Mouse (Mus musculus): Measurements from ENCODE around the gene Cops4. TPM values are rescaled to one million over a fixed set of nuclear protein-coding genes. Genes with fewer than 3 reads are reported as not detected.

Cops4 gene
- total RNA-seq, 2 experiments from 2014 or later = 75.3 to 84.8 TPM

GRCm38 (mm10) chr5:100582435-100582826, 64.3 kb downstream of the Cops4 start:
- no peak for TF ChIP-seq CTCF (IDR thresholded peaks at IDR 0.05)
- DNase-seq (ENCODE audit: extremely low spot score in 1 of 2, low spot score in 2 of 2) = no peak
- Histone ChIP-seq H3K27ac (no peak overlapping the region), H3K4me3 (no peak overlapping the region)
- intact Hi-C loops (cut with DNase I) = no loop called here

DNA sequence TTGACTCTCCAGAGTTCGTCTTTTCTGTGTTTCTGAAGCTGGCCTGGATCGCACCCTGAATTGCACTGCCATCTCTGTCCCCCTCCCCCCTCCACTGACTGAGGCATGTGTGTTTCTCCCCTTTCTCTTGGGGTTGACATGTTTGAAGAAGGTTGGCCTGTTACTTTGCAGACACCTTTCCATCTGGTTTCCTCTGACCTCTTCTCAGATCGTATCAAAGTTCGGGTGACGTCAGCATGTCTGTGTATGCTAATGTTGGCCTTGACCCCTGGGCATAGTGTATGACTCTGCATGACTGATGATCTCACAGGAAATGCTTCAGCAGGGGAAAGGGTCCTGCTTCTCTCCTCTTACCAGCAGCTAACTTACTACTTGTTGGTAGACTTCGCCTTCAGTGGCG, 65.0 kb downstream of the Cops4 start:
- Histone ChIP-seq H3K27ac (no peak overlapping the region), H3K4me3 (no peak overlapping the region)
- intact Hi-C loops (cut with DNase I) = no loop called here
- DNase-seq (ENCODE audit: extremely low spot score in 1 of 2, low spot score in 2 of 2) = no peak
- TF ChIP-seq CTCF (IDR thresholded peaks at IDR 0.05) = no peak

DNA sequence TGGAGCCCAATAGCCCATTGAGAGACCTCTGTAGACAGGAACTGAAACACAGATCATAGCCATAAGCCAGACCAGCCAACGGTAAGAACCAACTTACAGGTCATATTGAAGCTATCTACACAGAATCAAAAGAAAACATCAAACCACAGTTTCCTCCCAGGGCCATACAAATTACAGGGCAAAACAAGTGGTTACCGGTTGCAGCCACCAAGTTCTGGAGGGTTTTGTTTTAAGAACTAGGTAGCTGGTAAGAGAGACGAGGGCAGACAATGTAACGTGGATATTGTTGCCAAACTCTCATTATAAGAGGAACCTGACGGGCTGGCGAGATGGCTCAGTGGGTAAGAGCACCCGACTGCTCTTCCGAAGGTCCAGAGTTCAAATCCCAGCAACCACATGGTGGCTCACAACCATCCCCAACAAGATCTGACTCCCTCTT, 67.1 kb downstream of the Cops4 start:
- DNase-seq (ENCODE audit: extremely low spot score in 1 of 2, low spot score in 2 of 2) = no peak
- TF ChIP-seq CTCF (IDR thresholded peaks at IDR 0.05) = no peak
- Histone ChIP-seq H3K4me3 (no peak overlapping the region), H3K27ac (no peak overlapping the region)
- intact Hi-C loops (cut with DNase I) = no loop called here

GRCm38 (mm10) chr5:100585657-100586056, 67.5 kb downstream of the Cops4 start:
- intact Hi-C loops (cut with DNase I) = no loop called here
- TF ChIP-seq CTCF (IDR thresholded peaks at IDR 0.05) = no peak
- no peak for DNase-seq (ENCODE audit: extremely low spot score in 1 of 2, low spot score in 2 of 2)
- Histone ChIP-seq H3K4me3 (no peak overlapping the region), H3K27ac (no peak overlapping the region)

DNA sequence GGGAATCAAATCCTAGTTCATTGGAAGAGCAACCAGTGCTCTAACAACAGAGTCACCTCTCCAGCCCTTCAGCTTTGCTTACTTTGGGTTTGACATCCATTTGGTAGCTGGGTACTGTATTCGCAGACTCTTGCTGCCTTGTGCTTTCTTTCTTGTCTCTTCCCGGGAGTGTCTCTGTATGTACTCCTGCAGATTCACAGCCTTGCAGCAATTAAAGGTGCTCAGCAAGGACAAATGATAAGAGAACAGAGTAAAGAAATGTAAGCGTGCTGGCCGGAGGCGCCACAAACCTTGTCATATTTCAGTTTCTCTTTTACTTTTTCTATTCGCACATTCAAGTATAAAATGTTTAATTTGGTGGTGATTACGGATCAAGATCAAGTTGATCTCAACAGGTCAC, 69.0 kb downstream of the Cops4 start:
- DNase-seq (ENCODE audit: extremely low spot score in 1 of 2, low spot score in 2 of 2) = no peak
- no peak overlapping the region for H3K4me3 ChIP-seq
- intact Hi-C loops (cut with DNase I) = no loop called here
- H3K27ac ChIP-seq = no peak overlapping the region
- no peak for TF ChIP-seq CTCF (IDR thresholded peaks at IDR 0.05)

DNA sequence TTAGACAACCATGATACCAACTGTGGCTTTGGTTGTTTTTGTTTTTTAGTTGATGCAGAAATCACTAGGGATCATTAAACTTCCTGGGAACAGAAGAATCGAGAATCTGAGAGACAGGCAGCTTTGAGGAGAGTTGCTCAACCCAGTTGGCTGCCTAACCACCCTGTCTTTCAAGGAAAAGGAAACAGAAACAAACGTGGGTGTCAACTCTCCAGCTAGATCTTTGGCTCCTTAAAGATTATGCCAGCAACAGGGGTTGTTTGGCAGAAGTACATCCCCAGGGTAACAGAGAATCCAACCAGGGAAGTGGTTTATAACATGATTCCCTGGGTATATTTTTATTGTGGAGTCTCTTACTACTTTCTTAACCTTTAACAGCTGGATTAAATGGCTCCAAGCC, 69.5 kb downstream of the Cops4 start:
- Histone ChIP-seq H3K4me3 (no peak overlapping the region), H3K27ac (no peak overlapping the region)
- no peak for DNase-seq (ENCODE audit: extremely low spot score in 1 of 2, low spot score in 2 of 2)
- intact Hi-C loops (cut with DNase I) = no loop called here
- no peak for TF ChIP-seq CTCF (IDR thresholded peaks at IDR 0.05)

DNA sequence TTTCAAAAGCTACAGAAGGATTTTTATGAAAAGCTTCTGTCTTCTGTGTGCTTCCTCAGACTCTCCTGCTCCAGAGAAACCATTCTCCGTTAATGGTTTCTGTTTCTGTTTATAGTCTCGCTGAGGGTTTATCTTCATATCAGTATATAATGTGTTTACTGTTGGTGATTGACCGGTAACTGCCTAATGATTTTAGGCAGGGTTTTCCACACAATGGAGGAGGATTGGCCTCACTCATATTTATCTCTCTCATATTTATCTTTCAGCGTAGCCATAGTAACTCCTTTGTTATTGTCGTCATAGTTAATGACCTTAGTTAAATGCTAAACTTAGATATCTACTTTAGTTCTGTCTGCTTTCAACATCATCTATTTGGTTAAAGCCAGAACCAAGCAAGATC, 72.4 kb downstream of the Cops4 start:
- intact Hi-C loops (cut with DNase I) = no loop called here
- DNase-seq (ENCODE audit: extremely low spot score in 1 of 2, low spot score in 2 of 2) = no peak
- Histone ChIP-seq H3K27ac (no peak overlapping the region), H3K4me3 (no peak overlapping the region)
- TF ChIP-seq CTCF (IDR thresholded peaks at IDR 0.05) = no peak

- Histone ChIP-seq H3K27ac (no peak overlapping the region), H3K4me3 (no peak overlapping the region)
- no peak for TF ChIP-seq CTCF (IDR thresholded peaks at IDR 0.05)
- DNase-seq (ENCODE audit: extremely low spot score in 1 of 2, low spot score in 2 of 2) = no peak
- intact Hi-C loops (cut with DNase I) = no loop called here
Measured at GRCm38 (mm10) chr5:100594803-100595467, 76.8 kb downstream of the Cops4 start.

- intact Hi-C loops (cut with DNase I) = no loop called here
- no peak for DNase-seq (ENCODE audit: extremely low spot score in 1 of 2, low spot score in 2 of 2)
- no peak overlapping the region for H3K27ac ChIP-seq
- no peak overlapping the region for H3K4me3 ChIP-seq
- TF ChIP-seq CTCF (IDR thresholded peaks at IDR 0.05) = no peak
Measured at GRCm38 (mm10) chr5:100595999-100596398, 77.9 kb downstream of the Cops4 start.

Small RNA genes lying within 50 kb of the gene (microRNA-seq; reads per million reads assigned to microRNA genes)
- 0 reads per million in 2 experiments for gene Gm23222

Other genes starting within 250 kb of the Cops4 start
- 100 to 1,000 TPM; 118 to 122 TPM for gene Sec31a, start 102.1 kb upstream of the Cops4 start, total RNA-seq (2021)
- gene Lin54, start 17.7 kb upstream of the Cops4 start, total RNA-seq (2021) = 10 to 100 TPM; 22.0 to 24.2 TPM
- gene Plac8, start 53.9 kb downstream of the Cops4 start, total RNA-seq (2021) = not detected
- 10 to 100 TPM; 76.4 to 77.0 TPM for gene Coq2, start 156.8 kb downstream of the Cops4 start, total RNA-seq (2021)
- gene Hpse, start 201.4 kb downstream of the Cops4 start, total RNA-seq (2021) = 1 to 10 TPM; 1.9 to 2.4 TPM